15 mouse cellular contexts compared by ENCODE assay signal in the genomic region with DNA sequence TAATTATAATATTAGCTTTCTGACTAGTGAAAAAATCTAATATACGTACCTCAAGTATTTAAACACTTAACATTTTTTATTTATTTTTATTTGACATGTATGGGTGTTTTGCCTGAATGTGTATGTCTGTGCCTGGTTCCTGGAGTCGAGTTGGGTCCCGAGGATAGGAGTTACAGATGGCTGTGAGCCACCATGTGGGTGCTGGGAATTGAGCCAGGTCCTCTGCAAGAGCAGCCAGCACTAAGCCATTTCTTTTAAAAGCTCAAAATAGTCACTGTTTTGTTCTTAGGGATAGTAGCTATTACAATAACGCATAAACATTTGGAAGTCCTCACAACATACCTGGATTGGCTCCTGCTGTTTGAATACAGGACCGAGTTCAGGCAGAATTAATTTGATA. TPM values are rescaled to one million over a fixed set of nuclear protein-coding genes. Genes with fewer than 3 reads are reported as not detected.
DNase-seq lines count a peak whose midpoint lies in the region; ATAC-seq and TF ChIP-seq lines count a peak whose summit lies in the region.
"Had no signal": no experiment of that assay in that cellular context is flagged by ENCODE, and none has a peak within 500 bp of the region (broad histone marks: within the 10 kb centered on the region; RNA-seq: fewer than 3 reads in every experiment).

No protein-coding gene starts in this region.

- no peak for ATAC-seq in heart, embryonic 12.5 days (ENCODE audit: insufficient number of reproducible peaks, low FRiP score)
- no peak for ATAC-seq in erythroblast, adult 5-6 weeks (replicated peaks; ENCODE audit: low FRiP score, poor library complexity, severe bottlenecking)
- no peak for ATAC-seq in midbrain, postnatal 0 days (ENCODE audit: low FRiP score)
- ATAC-seq: activated CD4-positive, CD25-positive, alpha-beta regulatory T cell, adult 4 months; midbrain, embryonic 13.5 days had no signal

- no peak overlapping the region for H3K4me3 ChIP-seq in heart, embryonic 12.5 days
- H3K4me3 ChIP-seq in midbrain, postnatal 0 days (ENCODE audit: low read depth, low read length) = no peak overlapping the region
- H3K4me3 ChIP-seq: hindbrain, embryonic 15.5 days; midbrain, embryonic 13.5 days had no signal

- WGBS in heart, embryonic 12.5 days = 86% methylated on average over 5 of the region's 5 CpGs
- WGBS in midbrain, postnatal 0 days = 82% methylated on average over 5 of the region's 5 CpGs

- H3K4me1 ChIP-seq in heart, embryonic 12.5 days (replicated peaks) = no peaks in the 10 kb centered on the region
- H3K4me1 ChIP-seq in midbrain, postnatal 0 days (ENCODE audit: insufficient read depth, low read length) = no peaks in the 10 kb centered on the region
- H3K4me1 ChIP-seq: hindbrain, embryonic 15.5 days; midbrain, embryonic 13.5 days had no signal

- H3K4me2 ChIP-seq in heart, embryonic 12.5 days = no peak overlapping the region
- no peak overlapping the region for H3K4me2 ChIP-seq in midbrain, postnatal 0 days (ENCODE audit: low read depth, low read length, poor library complexity, severe bottlenecking)
- H3K4me2 ChIP-seq: hindbrain, embryonic 15.5 days; midbrain, embryonic 13.5 days had no signal

- no peaks in the 10 kb centered on the region for H3K9me3 ChIP-seq in heart, embryonic 12.5 days (replicated peaks)
- no peaks in the 10 kb centered on the region for H3K9me3 ChIP-seq in midbrain, postnatal 0 days (ENCODE audit: low read length)
- H3K9me3 ChIP-seq: hindbrain, embryonic 15.5 days; midbrain, embryonic 13.5 days had no signal

- no peaks in the 10 kb centered on the region for H3K27me3 ChIP-seq in heart, embryonic 12.5 days (replicated peaks)
- no peaks in the 10 kb centered on the region for H3K27me3 ChIP-seq in midbrain, postnatal 0 days (ENCODE audit: insufficient read depth, low read length)
- H3K27me3 ChIP-seq: hindbrain, embryonic 15.5 days; midbrain, embryonic 13.5 days had no signal

- peaks cover 69% of the 10 kb centered on the region for H3K36me3 ChIP-seq in heart, embryonic 12.5 days
- H3K36me3 ChIP-seq in midbrain, postnatal 0 days (ENCODE audit: insufficient read depth, low read length) = peaks cover 47% of the 10 kb centered on the region

- no peak for TF ChIP-seq CTCF in midbrain, postnatal 0 days (IDR thresholded peaks at IDR 0.05)

- peak; percentile 20 to 30 for DNase-seq in heart, postnatal 14 days
- DNase-seq in adipocyte (ENCODE audit: low spot score) = peak; percentile 68
- DNase-seq in brain, adult 2 months (ENCODE audit: low read depth, low spot score) = peak; percentile 79
- peak; percentile 76 to 85 for DNase-seq in cerebellum, postnatal 10 days
- no peak for DNase-seq in spleen, adult 12 weeks (ENCODE audit: low spot score)
- no peak for DNase-seq in midbrain, postnatal 0 days (ENCODE audit: low spot score)
- DNase-seq: kidney, adult 8-10 months; lung, postnatal 4 days had no signal

- no peak overlapping the region for H3K27ac ChIP-seq in heart, embryonic 12.5 days (ENCODE audit: poor library complexity, severe bottlenecking)
- H3K27ac ChIP-seq in midbrain, postnatal 0 days (ENCODE audit: low read depth, low read length) = no peak overlapping the region
- H3K27ac ChIP-seq: hindbrain, embryonic 15.5 days; midbrain, embryonic 13.5 days had no signal

- intact Hi-C loops in heart, postnatal 14 days (cut with DNase I) = no loop called here

- no peak overlapping the region for H3K9ac ChIP-seq in heart, embryonic 12.5 days
- H3K9ac ChIP-seq in midbrain, postnatal 0 days (replicated peaks; ENCODE audit: low read length, poor library complexity, severe bottlenecking) = no peak overlapping the region
- H3K9ac ChIP-seq: hindbrain, embryonic 15.5 days; midbrain, embryonic 13.5 days had no signal

RNA-seq across cellular contexts. Expression of a gene that starts 29.7 kb away (rescaled TPM):
- total RNA-seq in heart, postnatal 14 days (2021) = 10 to 100 TPM; 17.8 to 18.9 TPM
- 7.1 TPM in 2 replicates for polyA plus RNA-seq in heart, embryonic 12.5 days (2016; fragmentation: Nextera tagmentation; extraction: Ambion mirVana)
- total RNA-seq in erythroblast, adult 5-6 weeks (2015; ENCODE audit: low replicate concordance) = 8.6 and 14.4 TPM in 2 replicates
- 8.0 and 20.2 TPM in 2 replicates for total RNA-seq in erythroblast, adult 5-6 weeks (2017; ENCODE audit: low replicate concordance)
- total RNA-seq in midbrain, postnatal 0 days (2014; rRNA removed) = 35.6 and 45.4 TPM in 2 replicates
- 5.8 and 7.0 TPM in 2 replicates for polyA plus RNA-seq in midbrain, postnatal 0 days (2015; fragmentation: Nextera tagmentation; extraction: Ambion mirVana)

RNA-seq across cellular contexts. Expression of a gene that starts 35.3 kb away (rescaled TPM):
- under 1 TPM in 1 of 2 experiments, not detected in 1; 0.17 TPM for total RNA-seq in heart, postnatal 14 days (2021)
- 0.09 and 0.13 TPM in 2 replicates for polyA plus RNA-seq in heart, embryonic 12.5 days (2016; fragmentation: Nextera tagmentation; extraction: Ambion mirVana)
- 0.63 and 0.96 TPM in 2 replicates for total RNA-seq in erythroblast, adult 5-6 weeks (2015; ENCODE audit: low replicate concordance)
- total RNA-seq in erythroblast, adult 5-6 weeks (2017; ENCODE audit: low replicate concordance) = not detected in 2 replicates
- 1.9 and 3.7 TPM in 2 replicates for total RNA-seq in midbrain, postnatal 0 days (2014; rRNA removed)
- polyA plus RNA-seq in midbrain, postnatal 0 days (2015; fragmentation: Nextera tagmentation; extraction: Ambion mirVana) = 0.76 and 0.93 TPM in 2 replicates
- polyA plus RNA-seq: limb, embryonic 11.5 days; spleen, adult 2 months had no signal

Comparison
In these comparisons a context has a peak if more than half of its experiments do, and no peak if none do; other contexts are left out.
1. DNase-seq: peak in heart, postnatal 14 days (2 of 2), adipocyte (single experiment), brain, adult 2 months (single experiment) and cerebellum, postnatal 10 days (2 of 2); none in spleen, adult 12 weeks (single experiment) and midbrain, postnatal 0 days (single experiment).